Mouse (Mus musculus) adipocyte (in vitro differentiated cells): ENCODE measurements around the gene Celf6.

ENCODE experiments used
- DNase-seq: peaks from one replicate; pipeline ENCODE4 v3.0.0-alpha.2; 2016; ENCODE audit warnings: low spot score

Gene Celf6

GRCm38 (mm10) chr9:59588252-59588651 lies 10.5 kb downstream of the Celf6 start:
- DNase-seq = no peak

- no peak for DNase-seq
Observed at GRCm38 (mm10) chr9:59588710-59589671, 11.3 kb downstream of the Celf6 start.

- no peak for DNase-seq
Observed at GRCm38 (mm10) chr9:59589703-59590439, 12.2 kb downstream of the Celf6 start.

DNA sequence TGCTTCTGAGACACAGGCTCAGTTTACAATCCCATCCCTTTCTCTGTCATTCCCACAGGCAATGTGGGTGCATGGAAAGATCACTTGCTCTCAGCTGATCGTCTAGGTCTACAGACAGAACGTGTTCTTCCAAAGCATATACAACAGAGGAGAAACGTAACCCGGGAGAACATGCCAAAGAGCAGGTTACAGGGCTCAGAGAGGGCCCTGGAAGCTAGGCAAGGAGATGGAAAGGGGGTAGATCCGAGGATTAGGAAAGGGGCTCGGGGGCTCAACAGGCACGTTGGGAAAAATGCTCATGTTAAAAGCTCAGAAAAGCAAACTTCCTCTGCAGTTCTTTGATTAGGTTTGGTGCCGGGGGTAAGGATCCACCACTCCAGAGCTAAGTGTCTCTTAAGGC lies 23.9 kb downstream of the Celf6 start:
- no peak for DNase-seq

DNA sequence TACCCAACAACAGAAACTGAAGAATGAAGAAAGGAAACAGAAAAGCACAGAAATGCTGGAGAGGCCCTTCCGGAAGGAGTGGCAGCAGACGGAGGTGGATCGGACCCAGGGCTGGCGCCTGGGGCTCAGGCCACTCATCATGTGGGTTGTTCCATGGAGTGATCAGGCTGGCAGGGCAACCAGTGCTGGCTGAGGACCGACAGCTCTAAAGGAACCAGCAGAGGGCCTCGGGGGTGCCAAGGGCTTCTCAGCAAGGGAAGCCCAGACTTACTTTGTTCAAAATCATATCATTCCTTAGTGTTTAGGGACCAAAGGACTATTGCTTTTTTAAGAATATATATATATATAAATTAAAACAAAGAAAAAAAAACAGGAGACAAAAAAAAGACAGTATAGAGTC lies 28.2 kb downstream of the Celf6 start:
- DNase-seq = no peak

GRCm38 (mm10) chr9:59610950-59611349 lies 33.2 kb downstream of the Celf6 start:
- no peak for DNase-seq

DNA sequence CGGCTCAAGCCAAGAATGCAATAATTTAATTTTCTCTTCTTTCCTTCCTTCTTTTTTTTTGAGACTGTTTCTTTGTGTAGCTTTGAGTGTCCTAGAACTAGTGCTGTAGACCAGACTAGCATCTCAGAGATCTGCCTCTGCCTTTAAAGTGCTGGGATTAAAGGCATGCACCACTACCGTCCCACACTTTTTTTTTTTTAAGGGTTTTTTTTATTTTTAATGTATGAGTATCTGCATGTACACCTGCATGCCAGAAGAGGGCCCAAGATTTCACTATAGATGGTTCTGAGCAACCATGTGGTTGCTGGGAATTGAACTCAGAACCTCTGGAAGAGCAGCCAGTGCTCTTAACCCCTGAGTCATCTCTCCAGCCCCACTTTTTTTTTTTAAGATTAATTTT lies 38.1 kb downstream of the Celf6 start:
- DNase-seq = no peak

DNA sequence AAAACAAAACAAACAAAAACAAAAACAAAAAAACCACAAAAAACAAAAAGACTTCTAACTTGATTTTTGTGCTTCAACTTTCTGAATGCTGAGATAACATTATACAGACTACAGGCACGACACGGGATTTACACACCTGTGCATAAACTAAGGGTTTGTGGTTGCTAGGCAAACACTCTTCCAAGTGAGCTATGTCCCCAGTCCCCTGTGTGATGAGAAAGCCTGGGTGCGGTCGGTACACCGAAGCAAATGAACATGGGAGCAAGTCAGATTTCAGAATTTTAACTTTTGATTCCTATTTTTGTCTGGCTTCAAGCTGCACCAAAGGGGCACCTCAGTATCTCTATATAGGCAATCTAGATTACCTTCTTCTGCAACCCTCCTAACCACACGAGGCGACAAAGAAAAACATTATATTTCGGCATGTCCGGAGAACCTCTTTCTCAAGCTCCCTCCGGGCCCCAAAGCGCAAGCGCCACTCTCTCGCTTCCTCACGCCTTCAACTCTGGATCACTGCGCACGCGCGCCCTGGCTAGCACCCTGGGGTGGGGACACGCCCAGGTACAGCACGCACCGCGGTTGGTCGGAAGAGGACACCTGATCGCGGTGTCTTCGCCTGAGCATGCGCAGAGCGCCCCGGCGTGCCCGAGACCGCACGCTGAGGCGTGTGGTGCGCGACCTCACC lies 39.0 kb downstream of the Celf6 start, which contains the start of gene Parp6:
Gene Parp6 (plus strand): TSS at position 663 of the 685 bp plus-strand sequence.
- peak; percentile 99 for DNase-seq

GRCm38 (mm10) chr9:59617307-59617973 lies 39.7 kb downstream of the Celf6 start:
- DNase-seq = peak; percentile 44

GRCm38 (mm10) chr9:59638372-59638771 lies 60.7 kb downstream of the Celf6 start:
- DNase-seq = no peak

- no peak for DNase-seq
Observed at GRCm38 (mm10) chr9:59639936-59640335, 62.2 kb downstream of the Celf6 start.

DNA sequence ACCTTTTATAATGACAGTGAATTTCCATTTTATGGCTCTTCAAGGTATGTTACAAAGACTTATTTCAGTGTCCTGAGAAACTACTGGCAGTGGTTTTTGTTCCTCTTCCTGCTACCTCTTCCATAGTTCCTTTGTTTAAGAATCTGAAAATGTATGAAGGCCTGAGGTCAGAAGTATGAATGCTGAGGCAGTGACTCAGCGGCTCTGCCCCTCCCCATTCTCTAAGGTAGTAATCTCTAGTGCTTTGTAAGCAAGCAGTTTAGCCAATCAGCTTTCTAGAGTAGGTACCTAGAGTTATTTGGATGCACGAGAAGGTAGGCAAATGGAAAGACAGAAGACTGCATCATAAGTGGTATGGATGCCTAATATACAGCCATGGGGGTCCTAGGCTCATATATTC lies 63.6 kb downstream of the Celf6 start:
- DNase-seq = no peak

GRCm38 (mm10) chr9:59649911-59650310 lies 72.2 kb downstream of the Celf6 start:
- DNase-seq = no peak

- peak; percentile 59 for DNase-seq
Observed at GRCm38 (mm10) chr9:59653371-59653770, 75.7 kb downstream of the Celf6 start.

DNA sequence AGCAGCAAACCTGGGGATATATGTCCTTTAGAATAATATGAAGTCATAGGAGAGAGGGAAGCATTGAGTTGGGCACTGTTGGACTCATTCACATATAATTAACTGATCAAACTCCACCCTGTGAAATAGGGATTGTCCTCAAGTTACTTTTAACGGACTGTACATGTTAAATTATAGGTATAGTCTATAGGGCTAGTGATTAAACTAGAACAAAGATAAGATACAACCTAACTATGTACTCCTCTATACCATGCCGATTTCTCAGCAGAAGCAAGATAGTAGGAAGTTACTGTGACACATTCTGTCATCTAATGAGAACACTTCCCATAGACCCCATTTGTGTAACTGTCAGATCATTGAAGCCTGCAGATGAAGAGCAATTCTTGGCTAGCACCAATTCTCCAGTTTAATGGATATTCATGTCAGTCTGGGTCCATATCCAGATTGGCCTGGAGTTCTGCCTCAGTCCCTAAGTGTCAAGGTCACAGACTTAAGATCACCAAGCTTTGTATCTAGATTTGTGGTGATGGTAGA lies 76.8 kb downstream of the Celf6 start:
- DNase-seq = no peak

GRCm38 (mm10) chr9:59655958-59656634 lies 78.4 kb downstream of the Celf6 start, which contains the start of gene Pkm:
Gene Pkm, plus strand, starts transcription at chr9:59656368.
- peak; percentile 96 for DNase-seq
